Mouse (Mus musculus) liver (tissue): ENCODE data around the gene Onecut1.

Experiments
- DNase-seq: peaks from one replicate; pipeline ENCODE4 v3.0.0-alpha.2; 2020; ENCODE audit warnings: mixed read lengths

Onecut1 gene

GRCm38 (mm10) chr9:74912619-74913376 lies 51.1 kb downstream of the Onecut1 start:
- DNase-seq: no peak

DNA sequence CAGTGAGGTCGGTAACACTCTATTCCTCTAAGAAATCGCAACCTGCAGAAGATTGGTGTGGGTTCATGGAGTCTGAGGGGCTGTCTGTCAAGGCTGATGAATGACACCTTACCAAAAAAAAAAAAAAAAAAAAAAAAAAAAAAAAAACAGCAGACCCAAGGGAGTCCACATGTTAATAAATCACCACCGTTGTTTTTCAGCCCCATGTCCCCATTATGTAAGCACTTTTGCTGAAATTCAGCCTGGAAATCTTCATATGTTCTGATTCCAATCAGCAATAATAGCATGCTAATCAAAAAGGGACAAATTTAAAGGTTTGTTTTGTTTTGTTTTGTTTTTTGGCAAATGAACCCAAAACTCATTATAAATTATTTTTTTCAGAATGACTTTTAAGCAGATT lies 53.9 kb downstream of the Onecut1 start:
- no peak for DNase-seq

DNA sequence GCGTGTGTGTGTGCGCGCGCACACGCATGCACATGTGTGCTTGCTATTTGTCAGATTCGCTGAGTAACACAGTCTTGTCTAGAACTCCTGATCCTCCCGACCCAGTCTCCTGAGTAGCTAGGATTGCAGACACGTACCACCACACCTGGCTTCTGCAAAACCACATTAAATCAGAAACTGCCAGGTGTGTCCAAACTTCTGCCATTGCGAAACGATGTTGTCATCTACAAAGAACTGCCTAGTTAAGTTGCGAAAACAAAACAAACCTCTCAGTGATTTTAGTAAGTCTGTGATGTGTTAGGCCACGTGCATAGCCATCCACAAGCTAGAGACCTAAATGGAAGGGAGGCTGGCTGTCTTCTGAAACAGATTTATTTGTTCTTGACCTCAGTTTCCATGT lies 58.7 kb downstream of the Onecut1 start:
- no peak for DNase-seq

DNA sequence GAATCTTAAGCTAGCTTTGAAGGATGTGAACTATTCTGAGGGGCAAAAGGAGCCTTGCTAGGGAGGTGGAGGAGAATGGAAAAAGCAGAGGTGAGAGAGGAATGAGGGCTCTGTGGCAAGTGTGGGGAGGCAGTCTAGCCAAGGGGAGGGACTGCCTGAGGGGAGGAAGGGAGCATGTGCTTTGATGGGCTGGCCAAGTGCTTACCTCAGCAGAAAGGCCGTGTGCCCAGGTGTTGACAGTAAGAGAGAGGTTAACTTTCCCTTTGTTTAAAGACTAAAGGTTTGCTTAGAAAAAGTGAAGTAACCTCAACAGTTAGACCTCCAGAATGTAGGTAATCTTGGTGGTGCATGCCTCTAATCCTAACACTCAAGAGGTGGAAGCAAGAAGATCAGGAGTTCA lies 59.7 kb downstream of the Onecut1 start:
- DNase-seq: no peak

DNA sequence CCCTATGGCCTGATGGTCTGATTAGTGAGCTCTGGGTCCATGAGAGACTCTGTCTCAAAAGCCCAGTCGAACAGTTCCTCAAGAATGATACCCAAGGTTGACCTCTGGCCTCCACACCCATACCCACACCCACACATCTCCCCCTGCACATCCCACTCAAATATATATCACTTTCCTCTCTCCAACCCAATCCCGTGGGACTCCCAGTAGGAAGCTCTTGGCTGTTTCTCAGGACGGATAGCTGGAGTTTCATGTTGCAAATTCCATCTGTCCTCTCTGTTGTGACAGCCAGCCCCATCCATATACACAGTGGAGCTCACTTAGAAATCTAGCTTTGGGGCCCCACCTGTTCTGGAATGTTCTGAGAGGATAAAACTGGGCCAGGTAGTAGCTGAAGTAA lies 61.2 kb downstream of the Onecut1 start:
- no peak for DNase-seq

GRCm38 (mm10) chr9:74923291-74923977 lies 61.7 kb downstream of the Onecut1 start:
- no peak for DNase-seq

DNA sequence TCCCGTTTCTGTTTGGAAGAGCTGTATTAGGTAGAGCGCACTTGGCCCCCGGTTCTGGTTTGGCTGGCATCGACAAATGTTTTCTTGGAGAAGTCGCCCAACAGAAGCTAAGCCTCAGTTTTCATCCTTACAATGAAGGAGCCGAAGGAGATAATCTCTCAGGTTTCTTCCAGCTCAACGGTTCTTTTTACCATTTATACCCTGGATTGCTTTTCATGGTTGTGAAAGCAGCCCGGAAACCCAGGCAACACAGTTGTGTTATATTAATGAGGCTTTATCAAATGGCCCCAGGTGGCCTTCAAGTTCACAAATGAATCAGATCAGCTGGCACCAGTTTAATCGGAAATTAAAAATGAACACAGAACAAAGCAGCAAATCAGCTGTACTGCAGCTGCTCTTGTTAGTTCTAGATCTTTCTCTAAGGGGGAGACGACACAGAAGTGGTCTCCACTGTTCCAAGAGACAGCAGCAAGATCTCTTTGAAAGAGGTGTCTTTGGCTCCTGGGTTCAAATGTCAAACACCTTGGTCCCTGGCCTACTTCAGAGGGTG lies 63.6 kb downstream of the Onecut1 start:
- DNase-seq: no peak

- DNase-seq: no peak
Measured at GRCm38 (mm10) chr9:74929981-74930423, 68.3 kb downstream of the Onecut1 start.

- no peak for DNase-seq
Measured at GRCm38 (mm10) chr9:74930653-74931052, 68.9 kb downstream of the Onecut1 start.

DNA sequence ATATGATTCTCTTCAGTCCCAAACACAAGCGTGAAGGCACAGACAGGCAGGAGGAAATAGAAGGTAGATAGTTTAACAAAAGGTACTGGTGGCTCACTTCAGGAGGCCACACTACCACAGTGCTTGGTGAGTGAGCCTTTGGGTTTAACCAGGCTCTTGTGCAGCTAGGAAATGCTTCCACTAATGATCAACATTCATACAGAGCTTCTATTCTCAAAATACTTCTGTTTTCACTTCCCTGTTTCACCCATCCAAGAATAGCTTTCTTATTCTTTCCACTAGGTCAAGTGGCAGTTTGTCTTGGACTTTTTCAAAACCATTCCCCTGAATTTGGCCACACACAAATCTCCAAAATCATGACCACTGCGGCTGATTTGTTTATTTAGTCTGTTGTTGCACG lies 73.6 kb downstream of the Onecut1 start:
- DNase-seq: no peak

DNA sequence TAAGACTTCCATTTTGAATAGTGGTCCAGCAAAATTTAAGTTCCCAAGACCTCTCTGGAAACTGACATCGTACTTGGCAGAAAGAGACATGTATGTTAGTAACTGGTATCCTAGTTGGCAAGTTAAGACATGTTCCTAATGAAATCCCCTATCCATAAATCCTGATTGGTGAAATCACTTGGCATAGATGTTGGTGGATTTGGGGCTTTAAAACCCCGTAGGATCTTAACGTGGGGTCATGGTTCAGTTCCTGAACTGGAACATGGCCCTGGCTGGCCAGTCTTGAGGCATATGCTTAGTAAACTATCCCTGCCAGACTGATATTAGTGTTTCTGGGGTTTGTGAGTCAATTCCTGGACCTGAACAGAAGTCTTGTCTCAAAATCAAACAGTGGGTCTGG lies 76.0 kb downstream of the Onecut1 start:
- DNase-seq: no peak

- DNase-seq: no peak
Measured at GRCm38 (mm10) chr9:74938670-74939534, 77.2 kb downstream of the Onecut1 start.
